Mouse (Mus musculus) left cerebral cortex, postnatal 36 days (tissue): ENCODE data around the gene Gtsf1l. TPM values are rescaled to one million over a fixed set of nuclear protein-coding genes. Genes with fewer than 3 reads are reported as not detected.
A peak's percentile ranks its signal among the peaks of the same experiment; 100 is the strongest.

ENCODE experiments used
- DNase-seq, 2 experiments: peaks; one replicate each; pipeline ENCODE4 v3.0.0; 2021 to 2022; ENCODE audit warnings: low spot score in 2 of 2, mixed read lengths in 1 of 2
- intact Hi-C: fragments of 180-260 bp; cut with DNase I; formaldehyde crosslinking; loops from one replicate; pipeline ENCODE4 v1.15.1; 2025
- total RNA-seq, 2 experiments: library from RNA; stranded (reverse); gene quantifications; 2 replicates each; pipeline ENCODE4 v1.2.3; 2021

Gene Gtsf1l
- not detected for total RNA-seq

DNA sequence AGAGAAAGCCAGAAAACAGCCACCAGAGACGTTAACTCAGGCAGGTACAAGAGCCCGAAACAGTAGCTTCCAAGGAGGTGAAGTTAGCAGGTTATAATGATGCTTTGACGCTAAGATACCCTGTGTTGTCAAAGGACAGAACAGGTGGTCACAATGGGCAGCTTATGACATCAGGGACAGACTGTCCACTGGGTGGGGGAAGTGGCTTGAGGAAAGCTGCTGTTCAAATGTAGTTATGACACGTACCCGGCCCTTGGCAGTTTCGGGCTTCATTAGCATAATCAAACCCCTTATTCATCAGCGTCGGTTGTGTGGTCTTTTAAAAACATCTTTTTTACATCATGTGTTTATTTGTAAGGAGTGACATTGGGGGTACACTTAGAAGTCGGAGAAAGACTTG, at the start of gene Gtsf1l:
Gtsf1l (minus strand) TSS at position 128 of the 400 bp plus-strand sequence.
- no peak for DNase-seq
- intact Hi-C loops: no loop called here

DNA sequence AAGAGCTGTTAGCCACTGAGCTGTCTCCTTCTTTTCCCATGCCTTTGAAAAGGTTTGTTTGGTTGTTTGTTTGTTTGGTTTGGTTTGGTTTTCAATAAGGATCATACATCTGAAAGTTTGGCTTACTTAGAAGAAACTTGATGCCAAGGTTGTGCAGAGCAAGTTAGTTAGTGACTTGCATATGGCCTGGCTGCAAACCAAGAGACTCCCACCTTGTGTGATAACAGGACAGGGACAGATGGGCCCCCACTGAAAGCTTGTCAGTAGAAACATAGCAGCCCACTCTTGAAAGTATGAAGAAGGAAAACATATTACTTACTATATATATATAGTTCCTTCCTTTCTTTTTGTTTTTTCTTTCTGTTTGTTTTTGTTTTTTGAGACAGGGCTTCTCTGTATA, 49.3 kb upstream of the Gtsf1l start:
- intact Hi-C loops: no loop called here
- no peak for DNase-seq

GRCm38 (mm10) chr2:163135931-163136330, 48.3 kb upstream of the Gtsf1l start:
- intact Hi-C loops: no loop called here
- no peak for DNase-seq

DNA sequence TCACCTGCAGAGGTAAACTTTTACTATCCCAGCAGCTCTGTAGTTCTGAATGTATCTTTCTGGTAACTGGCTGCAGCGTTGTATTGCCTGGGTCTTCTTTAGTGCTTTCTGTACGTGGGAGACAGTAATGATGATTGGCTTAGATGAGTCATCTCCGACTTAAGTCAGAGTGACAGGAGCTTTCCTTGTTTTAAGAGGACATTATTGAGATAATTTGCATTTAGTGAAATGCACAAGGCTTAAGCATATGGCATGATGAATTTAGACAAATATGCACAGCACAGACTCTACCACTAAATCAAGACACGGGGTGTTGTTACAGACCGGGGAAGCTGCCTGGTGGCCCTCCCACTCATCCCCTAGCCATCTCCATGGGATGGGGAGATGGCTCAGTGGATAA, 44.7 kb upstream of the Gtsf1l start:
- intact Hi-C loops: no loop called here
- no peak for DNase-seq

GRCm38 (mm10) chr2:163130837-163131236, 43.2 kb upstream of the Gtsf1l start:
- intact Hi-C loops: no loop called here
- no peak for DNase-seq

GRCm38 (mm10) chr2:163123496-163123895, 35.8 kb upstream of the Gtsf1l start:
- DNase-seq: no peak

GRCm38 (mm10) chr2:163122319-163122718, 34.7 kb upstream of the Gtsf1l start:
- DNase-seq: peak in 1 of 2 experiments; percentile 15
- intact Hi-C loops: no loop called here

More at GRCm38 (mm10) chr2:163123496-163123895, 35.8 kb upstream of the Gtsf1l start:
- intact Hi-C loops: no loop called here

- no peak for DNase-seq
Measured at GRCm38 (mm10) chr2:163121353-163121660, 33.7 kb upstream of the Gtsf1l start.

DNA sequence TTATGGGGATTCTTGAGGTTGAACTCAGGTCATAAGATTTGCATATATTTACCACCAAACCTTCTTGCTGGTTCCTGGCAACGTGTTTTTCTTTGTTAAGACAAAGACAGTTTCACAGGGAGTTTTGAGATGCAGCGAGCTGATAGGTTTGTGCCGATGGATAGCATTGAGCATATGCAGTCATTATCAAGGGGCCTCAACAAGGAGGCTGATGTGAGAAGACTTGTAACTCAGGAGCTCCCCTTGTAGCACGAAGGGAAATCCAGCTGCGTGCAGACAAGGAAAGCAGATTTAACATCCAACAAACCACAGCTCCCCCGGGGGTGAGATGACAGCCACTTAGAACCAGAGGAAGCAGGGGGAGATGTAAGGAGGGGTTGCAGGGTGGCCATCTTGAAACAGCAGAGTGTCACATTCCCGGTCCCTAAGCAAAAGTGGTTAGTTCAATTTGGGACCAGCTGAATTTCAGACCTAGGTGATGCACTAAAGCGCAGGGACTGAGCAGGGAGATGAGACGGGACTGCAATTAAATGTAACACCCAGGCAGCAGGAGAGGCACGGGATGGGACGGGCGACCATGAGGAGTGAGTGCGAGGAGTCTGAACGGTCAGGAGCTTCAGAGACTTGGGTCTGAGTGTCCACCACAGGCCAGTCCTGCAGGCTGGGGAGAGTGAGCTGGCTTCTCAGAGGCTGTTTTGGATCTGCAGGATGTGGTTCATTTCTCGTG, 33.1 kb upstream of the Gtsf1l start:
- DNase-seq: no peak
- intact Hi-C loops: no loop called here

More at GRCm38 (mm10) chr2:163121353-163121660, 33.7 kb upstream of the Gtsf1l start:
- intact Hi-C loops: no loop called here

- intact Hi-C loops: no loop called here
Measured at GRCm38 (mm10) chr2:163111413-163112201, 24.0 kb upstream of the Gtsf1l start.

DNA sequence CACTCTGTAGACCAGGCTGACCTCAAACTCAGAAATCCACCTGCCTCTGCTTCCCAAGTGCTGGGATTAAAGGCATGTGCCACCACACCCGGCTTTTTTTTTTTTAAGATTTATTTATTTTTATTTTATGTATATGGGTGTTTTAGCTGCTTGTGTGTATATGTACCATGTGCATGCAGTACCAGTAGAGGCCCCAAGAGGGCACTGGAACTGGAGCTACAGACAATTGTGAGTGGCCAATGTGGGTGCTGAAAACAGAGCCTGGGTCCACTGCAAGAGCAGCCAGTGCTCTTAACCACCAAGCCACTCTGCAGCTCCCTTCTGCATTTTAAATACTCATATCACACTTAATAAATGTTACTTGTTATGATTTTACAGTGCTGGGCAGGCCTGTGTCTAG, 23.1 kb upstream of the Gtsf1l start:
- DNase-seq: no peak
- intact Hi-C loops: no loop called here

More at GRCm38 (mm10) chr2:163111413-163112201, 24.0 kb upstream of the Gtsf1l start:
- no peak for DNase-seq

DNA sequence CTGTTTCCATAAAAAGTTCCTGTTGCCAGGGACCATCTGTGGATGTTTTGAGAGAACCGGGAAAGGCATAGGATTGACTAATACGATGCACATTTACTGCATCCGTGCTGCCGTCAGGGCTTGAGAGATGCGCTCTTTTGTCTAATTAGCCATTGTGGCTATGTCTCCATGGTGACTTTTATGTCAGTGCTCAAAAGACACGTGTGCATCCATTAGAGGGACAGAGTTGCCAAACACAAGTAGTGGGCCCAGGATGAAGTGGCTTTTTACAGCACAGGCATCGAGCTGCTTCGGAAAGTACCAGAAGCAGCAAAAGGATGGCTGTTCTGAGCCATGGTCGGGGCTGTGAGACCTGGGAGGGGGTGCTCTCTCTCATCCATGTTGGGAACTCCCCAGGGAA, 20.7 kb upstream of the Gtsf1l start:
- intact Hi-C loops: no loop called here
- no peak for DNase-seq

GRCm38 (mm10) chr2:163104086-163104770, 16.6 kb upstream of the Gtsf1l start:
- intact Hi-C loops: loop anchor here (1.0 to 5.0 kb wide), 2 partner anchors 98 to 227 kb away; partner anchors contain the start of gene Tox2
- DNase-seq: no peak

DNA sequence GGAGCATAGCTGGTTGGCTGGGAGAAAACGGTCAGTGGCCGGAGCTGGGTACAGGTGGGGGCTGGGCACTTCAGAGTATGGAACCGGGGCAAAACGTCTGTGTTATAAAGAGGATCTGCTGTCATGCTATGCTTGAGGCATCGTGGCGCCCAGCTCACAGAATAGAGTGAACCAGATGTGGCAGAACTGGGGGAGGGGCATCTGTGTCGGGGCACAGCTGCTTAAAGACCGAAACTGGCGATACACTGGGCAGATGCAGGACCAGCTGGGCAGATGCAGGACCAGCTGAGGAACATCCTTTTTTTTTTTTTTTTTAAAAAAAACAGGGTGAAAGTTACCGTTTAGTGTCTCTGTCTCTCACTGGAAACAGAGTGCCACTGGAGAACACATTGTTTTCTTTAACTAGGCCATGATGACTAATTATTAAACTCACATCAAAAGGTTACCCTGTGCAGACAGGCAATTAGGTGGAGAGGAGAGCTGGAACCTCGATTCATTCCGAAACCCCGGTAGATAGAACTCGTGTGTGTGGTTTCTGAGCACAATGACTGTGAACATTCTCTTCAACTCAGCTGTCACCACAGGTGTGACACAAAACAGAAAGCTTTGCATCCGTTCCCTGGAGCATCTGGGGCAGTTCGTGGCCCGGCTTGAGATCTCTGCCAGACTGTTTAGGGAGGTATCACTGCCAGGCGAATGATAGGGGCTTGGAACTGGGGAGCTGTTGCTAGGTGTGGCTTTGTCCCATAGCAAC, 15.4 kb upstream of the Gtsf1l start:
- DNase-seq: no peak
- intact Hi-C loops: loop anchor here (5.0 kb wide), 1 partner anchor 99 kb away; the partner anchor contains the start of gene Tox2

DNA sequence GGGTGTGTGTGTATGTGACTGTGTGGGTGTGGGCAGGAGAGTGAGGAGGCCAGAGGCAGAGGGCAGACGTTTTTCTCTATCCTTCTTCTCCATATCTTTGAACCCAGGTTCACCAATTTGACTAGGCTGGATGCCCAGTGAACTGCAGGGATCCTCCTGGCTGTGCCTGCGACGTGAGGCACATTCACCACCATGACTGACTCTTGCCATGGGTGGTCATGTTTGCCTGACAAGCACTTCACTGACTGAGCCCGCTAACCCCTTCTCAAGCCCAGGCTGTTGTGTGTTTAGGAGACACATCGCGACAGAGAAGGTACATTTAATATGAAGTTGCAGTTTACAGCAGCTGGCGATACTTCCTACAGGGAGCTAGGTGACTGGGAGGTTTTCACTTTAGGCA, 14.6 kb upstream of the Gtsf1l start:
- DNase-seq: no peak
- intact Hi-C loops: loop anchor here (5.0 kb wide), 1 partner anchor 100 kb away; the partner anchor contains the start of gene Tox2

DNA sequence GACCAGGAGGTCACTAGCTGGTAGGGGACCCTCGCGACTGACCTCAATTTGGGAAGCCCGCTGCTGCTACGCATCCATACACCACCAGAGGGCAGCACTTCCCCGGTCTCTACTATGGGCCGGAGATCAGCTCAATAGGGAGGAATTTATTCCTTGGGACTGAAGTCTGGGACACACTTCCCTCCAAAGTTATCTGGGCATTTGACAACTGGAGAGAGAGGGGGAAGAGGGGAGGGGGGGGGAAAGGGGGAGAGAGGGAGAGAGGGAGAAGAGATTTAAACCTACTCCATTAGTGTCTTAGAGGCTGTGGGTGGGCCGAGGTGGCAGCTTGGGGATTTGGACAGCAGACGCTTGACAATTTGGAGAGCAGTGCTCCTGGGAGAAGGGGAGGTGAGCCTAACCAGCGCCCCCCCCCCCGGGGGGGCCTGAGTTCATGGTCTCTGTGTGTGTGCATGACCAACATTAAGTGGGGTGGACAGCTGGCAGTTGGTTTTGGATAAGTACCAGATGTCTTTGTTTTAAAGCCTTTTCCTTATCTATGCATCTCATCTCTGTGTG, 14.1 kb upstream of the Gtsf1l start:
- DNase-seq: peak; percentile 40 to 54
- intact Hi-C loops: loop anchor here (1.0 to 5.0 kb wide), 2 partner anchors 101 to 229 kb away; partner anchors contain the start of gene Tox2

GRCm38 (mm10) chr2:163100551-163100950, 12.9 kb upstream of the Gtsf1l start:
- intact Hi-C loops: loop anchor here (5.0 kb wide), 1 partner anchor 102 kb away; the partner anchor contains the start of gene Tox2
- no peak for DNase-seq

- no peak for DNase-seq
- intact Hi-C loops: loop anchor here (5.0 kb wide), 1 partner anchor 102 kb away; the partner anchor contains the start of gene Tox2
Measured at GRCm38 (mm10) chr2:163099919-163100318, 12.3 kb upstream of the Gtsf1l start.

DNA sequence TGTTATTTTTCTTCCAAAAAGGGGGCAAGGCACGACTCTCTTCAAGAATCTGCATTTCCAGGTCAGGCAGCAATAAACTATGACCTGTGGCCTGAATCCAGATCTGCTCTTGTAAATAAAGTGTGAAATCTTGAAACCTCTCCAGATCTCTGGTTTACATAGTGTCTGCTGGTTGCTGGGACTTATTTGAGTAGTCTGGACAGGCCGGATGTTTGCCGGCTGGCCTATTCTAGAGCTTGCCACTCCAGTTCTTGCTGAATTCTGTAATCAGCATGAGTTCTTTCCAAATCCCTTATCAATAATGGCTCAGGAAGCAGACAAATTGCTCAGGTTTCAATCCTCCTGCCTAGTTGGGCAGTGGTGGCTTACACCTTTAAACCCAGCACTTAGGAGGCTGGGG, 8.1 kb upstream of the Gtsf1l start:
- no peak for DNase-seq
- intact Hi-C loops: no loop called here
